Mouse (Mus musculus) kidney, embryonic 16.5 days (tissue): ENCODE data around the gene Vstm2l. TPM values are rescaled to one million over a fixed set of nuclear protein-coding genes. Genes with fewer than 3 reads are reported as not detected.

Experiments
- ATAC-seq: fragments of 200-750 bp; cut with Nextera tagmentation; 2 replicates; pipeline ENCODE4 v1.8.0; 2017; ENCODE audit warnings: moderate TSS enrichment; ENCODE audit not compliant: low FRiP score, low TSS enrichment
- H3K27ac ChIP-seq: fragments of 300-500 bp; sonication (generic); 2 replicates; pipeline ENCODE4 v1.5.1; 2014; ENCODE audit warnings: low read length
- H3K27me3 ChIP-seq: fragments of 300-500 bp; sonication (generic); 2 replicates; pipeline ENCODE4 v1.6.1; 2014; ENCODE audit warnings: low read length, control low read depth, mixed read lengths; ENCODE audit not compliant: insufficient read depth
- H3K36me3 ChIP-seq: fragments of 300-500 bp; sonication (generic); 2 replicates; pipeline ENCODE4 v1.6.1; 2014; ENCODE audit warnings: low read length, control low read depth, mixed read lengths; ENCODE audit not compliant: insufficient read depth
- H3K4me1 ChIP-seq: fragments of 300-500 bp; sonication (generic); 2 replicates; pipeline ENCODE4 v1.6.1; 2014; ENCODE audit warnings: low read length, control low read depth, mixed read lengths; ENCODE audit not compliant: insufficient read depth
- H3K4me2 ChIP-seq: fragments of 300-500 bp; sonication (generic); replicated peaks from 2 replicates; pipeline ENCODE4 v1.6.1; 2014; ENCODE audit warnings: low read depth, low read length
- H3K4me3 ChIP-seq: fragments of 300-500 bp; sonication (generic); 2 replicates; pipeline ENCODE4 v1.5.1; 2014; ENCODE audit warnings: mild to moderate bottlenecking, low read length
- H3K9ac ChIP-seq: fragments of 300-500 bp; sonication (generic); replicated peaks from 2 replicates; pipeline ENCODE4 v1.6.1; 2014; ENCODE audit warnings: low read length
- H3K9me3 ChIP-seq: fragments of 300-500 bp; sonication (generic); 2 replicates; pipeline ENCODE4 v1.6.1; 2016; ENCODE audit warnings: low read length, control low read depth
- WGBS: fragments of 180-500 bp; shearing (Covaris S2); extraction: QIAGEN DNeasy Blood & Tissue Kit; methylation state at CpG from one replicate; pipeline ENCODE4 v1.1.7; 2014; 5-methylcytosine and 5-hydroxymethylcytosine counted together
- polyA plus RNA-seq: library from polyadenylated mRNA; unstranded; fragments of >200 nt; fragmentation: Nextera tagmentation; extraction: Ambion mirVana; gene quantifications from 2 replicates; pipeline ENCODE4 v1.2.1, GENCODE M21; 2015

Gene Vstm2l
- 0.21 and 0.22 TPM in 2 replicates for polyA plus RNA-seq

DNA sequence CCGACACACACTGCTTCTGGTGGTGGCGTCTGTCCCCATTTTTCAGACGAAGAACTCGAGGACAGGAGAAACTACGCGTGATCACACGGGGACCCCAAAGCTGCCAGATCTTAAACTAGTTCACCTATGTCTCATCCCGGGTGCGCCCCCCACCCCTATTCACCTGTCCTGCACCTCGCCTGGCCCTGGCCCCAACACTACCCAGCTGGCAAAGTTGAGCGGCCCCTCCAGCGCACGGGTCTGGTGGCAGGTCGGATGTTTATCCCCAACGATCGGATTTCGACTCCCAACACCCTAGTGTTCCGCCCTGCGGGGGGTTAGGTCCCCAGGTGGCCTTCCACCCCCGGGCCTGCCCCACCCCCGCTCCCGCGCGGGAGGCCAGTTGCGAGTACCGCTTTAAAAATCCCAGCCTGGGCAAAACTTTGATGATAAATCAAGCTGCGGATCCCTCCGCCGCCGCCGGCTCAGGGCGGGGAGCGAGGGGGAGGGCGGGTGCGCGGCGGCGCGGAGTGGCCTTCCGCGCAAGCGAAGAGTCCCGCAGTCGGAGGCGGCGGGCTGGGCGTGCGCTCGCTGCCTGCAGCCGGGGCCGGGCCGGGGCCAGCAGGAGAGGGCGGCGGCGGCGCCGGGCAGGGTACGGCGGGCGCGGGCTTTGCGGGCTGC lies at the start of gene Vstm2l:
Vstm2l (plus strand) TSS at position 549 of the 660 bp plus-strand sequence.
- Histone ChIP-seq H3K36me3 (no peaks in the 10 kb centered on the region), H3K4me1 (peaks cover 7% of the 10 kb centered on the region; the same call in 1 of the 2 replicates), H3K4me3 (peak within 1 kb of the TSS; percentile 42), H3K27me3 (peaks cover 44% of the 10 kb centered on the region), H3K9ac (no peak within 1 kb of the TSS), H3K27ac (no peak within 1 kb of the TSS), H3K4me2 (peak within 1 kb of the TSS; percentile 65), H3K9me3 (no peaks in the 10 kb centered on the region)
- no peak for ATAC-seq
- 3% methylated on average over 54 of the region's 62 CpGs for WGBS

DNA sequence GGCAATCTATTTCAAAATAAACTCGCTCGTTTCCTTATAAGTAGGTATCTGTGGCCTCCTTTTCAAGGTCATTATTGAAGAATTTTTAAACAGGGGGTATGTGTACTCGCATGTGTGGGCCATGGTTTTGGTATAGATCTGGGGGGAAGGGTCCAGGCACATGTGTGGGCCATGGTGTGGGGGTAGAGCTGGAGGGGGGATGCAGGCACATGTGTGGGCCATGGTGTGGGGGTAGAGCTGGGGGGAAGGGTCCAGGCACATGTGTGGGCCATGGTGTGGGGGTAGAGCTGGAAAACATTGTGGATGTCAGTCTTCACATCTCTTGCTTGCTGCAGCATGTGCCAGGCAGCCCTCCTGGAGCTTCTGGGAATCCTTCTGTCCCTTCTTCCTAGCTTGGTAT lies 47.3 kb upstream of the Vstm2l start:
- Histone ChIP-seq H3K4me2 (no peak overlapping the region), H3K9me3 (no peaks in the 10 kb centered on the region), H3K36me3 (no peaks in the 10 kb centered on the region), H3K9ac (no peak overlapping the region), H3K27ac (no peak overlapping the region), H3K4me1 (peaks cover 5% of the 10 kb centered on the region; the same call in 1 of the 2 replicates), H3K27me3 (no peaks in the 10 kb centered on the region), H3K4me3 (no peak overlapping the region)
- ATAC-seq = peak; percentile 69; the same call in 1 of the 2 replicates
- 91% methylated on average over 3 of the region's 3 CpGs for WGBS

DNA sequence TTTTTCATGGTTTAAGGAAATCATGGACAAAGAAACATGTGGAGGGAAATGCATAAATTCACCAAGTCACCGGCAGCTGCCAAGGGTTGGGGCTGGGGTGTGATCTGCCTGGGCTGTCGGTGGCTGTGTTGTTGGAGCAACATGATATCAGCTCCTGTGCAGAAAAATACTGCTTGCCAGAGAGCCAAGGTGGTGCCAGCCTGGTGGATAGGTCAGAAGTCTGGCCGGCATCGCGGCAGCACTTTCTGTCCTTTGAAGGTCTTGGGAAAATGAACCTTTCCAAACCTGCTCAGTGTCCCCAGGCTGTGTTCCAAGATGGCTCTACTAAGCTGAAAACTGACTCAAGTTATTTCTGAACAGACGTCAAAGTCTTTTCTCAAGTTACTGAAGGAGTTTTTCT lies 44.2 kb upstream of the Vstm2l start:
- no peak for ATAC-seq
- no peak overlapping the region for H3K9ac ChIP-seq
- no peaks in the 10 kb centered on the region for H3K27me3 ChIP-seq
- no peak overlapping the region for H3K27ac ChIP-seq
- H3K4me3 ChIP-seq = no peak overlapping the region
- 47% methylated on average over 6 of the region's 6 CpGs for WGBS
- peaks cover 5% of the 10 kb centered on the region; the same call in 1 of the 2 replicates for H3K4me1 ChIP-seq
- H3K9me3 ChIP-seq = no peaks in the 10 kb centered on the region
- H3K36me3 ChIP-seq = no peaks in the 10 kb centered on the region; the same call in 1 of the 2 replicates
- no peak overlapping the region for H3K4me2 ChIP-seq

DNA sequence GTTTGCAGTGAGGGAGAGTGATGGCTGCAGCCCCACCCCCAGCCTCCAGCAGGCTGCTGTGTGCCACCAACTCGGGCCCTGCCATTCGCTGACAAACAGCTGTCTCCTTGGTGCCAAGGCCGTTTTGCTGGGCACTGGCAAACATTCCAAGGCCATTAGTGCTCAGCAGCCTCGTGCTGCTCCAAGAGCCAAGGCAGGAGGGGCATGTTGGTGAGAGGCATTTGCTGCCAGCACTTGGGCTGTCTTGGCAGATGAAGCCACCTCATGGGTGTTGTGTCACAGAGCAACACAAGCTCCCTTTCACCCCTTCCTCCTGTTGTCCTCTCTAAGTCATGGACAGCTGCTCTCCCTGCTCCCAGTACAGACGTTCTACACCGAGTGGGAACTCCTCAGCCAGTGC lies 41.2 kb upstream of the Vstm2l start:
- H3K27ac ChIP-seq = no peak overlapping the region
- 76% methylated on average over 6 of the region's 6 CpGs for WGBS
- ATAC-seq = no peak
- no peaks in the 10 kb centered on the region for H3K27me3 ChIP-seq
- no peak overlapping the region for H3K4me2 ChIP-seq
- H3K9me3 ChIP-seq = no peaks in the 10 kb centered on the region
- H3K9ac ChIP-seq = no peak overlapping the region
- peaks cover 5% of the 10 kb centered on the region; the same call in 1 of the 2 replicates for H3K4me1 ChIP-seq
- no peak overlapping the region for H3K4me3 ChIP-seq
- H3K36me3 ChIP-seq = peaks cover 5% of the 10 kb centered on the region; the same call in 1 of the 2 replicates

DNA sequence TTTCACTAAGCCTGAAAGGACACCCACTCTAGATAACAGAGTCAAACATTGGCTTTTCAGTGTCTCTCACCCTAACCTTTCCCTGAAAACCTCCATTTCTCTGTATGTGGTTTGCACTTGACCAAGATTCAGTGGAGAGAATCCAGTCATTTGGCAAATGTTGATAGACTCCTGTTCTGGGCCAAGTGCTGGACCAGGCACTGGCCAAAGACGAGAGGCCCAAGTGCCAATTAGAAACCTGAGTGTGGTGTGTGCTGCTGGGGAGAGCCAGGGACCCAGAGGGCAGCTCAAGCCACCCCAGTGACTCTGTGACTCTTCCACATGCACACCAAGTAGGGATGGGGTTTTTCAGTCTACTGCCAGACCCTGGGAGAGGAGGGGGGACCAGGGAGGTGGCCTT lies 40.8 kb upstream of the Vstm2l start:
- ATAC-seq = no peak
- 71% methylated on average over 1 of the region's 1 CpGs for WGBS
- Histone ChIP-seq H3K9me3 (no peaks in the 10 kb centered on the region), H3K4me3 (no peak overlapping the region), H3K27me3 (no peaks in the 10 kb centered on the region), H3K4me1 (peaks cover 5% of the 10 kb centered on the region; the same call in 1 of the 2 replicates), H3K36me3 (peaks cover 5% of the 10 kb centered on the region; the same call in 1 of the 2 replicates), H3K4me2 (no peak overlapping the region), H3K27ac (no peak overlapping the region), H3K9ac (no peak overlapping the region)

DNA sequence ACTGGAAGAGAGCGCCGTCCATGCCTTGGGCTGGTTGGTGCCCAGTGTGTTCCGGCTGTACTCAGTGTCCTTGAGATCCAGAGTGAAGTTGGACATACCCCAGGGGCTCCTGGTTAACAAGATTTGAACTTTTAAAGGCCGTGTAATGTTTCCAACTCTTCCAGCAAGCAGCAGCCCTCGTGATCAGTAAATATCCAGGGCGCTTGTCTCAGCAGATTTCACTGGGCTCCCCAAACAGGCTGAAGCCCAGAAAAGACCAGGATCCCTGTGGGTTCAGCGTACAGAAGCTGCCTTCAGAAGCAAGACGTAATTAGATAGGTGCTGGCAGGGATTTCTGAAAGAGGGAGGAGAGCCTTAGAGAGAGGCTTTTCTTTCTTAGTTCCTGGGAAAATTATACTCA lies 39.3 kb upstream of the Vstm2l start:
- H3K9me3 ChIP-seq = no peaks in the 10 kb centered on the region

DNA sequence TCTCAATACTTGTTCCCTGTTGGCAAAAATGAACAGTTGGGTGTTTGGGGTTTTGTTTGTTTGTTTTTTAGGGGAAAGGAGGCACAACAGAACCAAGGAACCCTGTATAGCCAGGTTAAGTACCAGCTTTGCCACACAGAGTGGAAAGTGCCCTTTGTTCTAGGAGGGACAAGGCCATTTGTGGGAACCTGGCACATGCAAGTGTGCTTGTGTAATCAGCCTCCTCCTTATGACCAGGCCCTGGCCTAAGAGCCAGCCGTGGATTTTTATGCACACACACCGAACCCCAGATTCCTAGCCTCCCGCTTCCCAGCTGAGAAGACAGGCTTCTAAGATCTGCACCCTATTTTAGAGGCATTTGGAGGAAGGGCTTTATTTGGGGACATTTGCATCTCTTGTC lies 37.1 kb upstream of the Vstm2l start:
- H3K9ac ChIP-seq = no peak overlapping the region
- H3K4me1 ChIP-seq = no peaks in the 10 kb centered on the region; the same call in 1 of the 2 replicates
- no peak overlapping the region for H3K27ac ChIP-seq
- ATAC-seq = no peak
- H3K4me3 ChIP-seq = no peak overlapping the region
- 94% methylated on average over 3 of the region's 3 CpGs for WGBS
- H3K27me3 ChIP-seq = no peaks in the 10 kb centered on the region
- H3K4me2 ChIP-seq = no peak overlapping the region
- no peaks in the 10 kb centered on the region for H3K9me3 ChIP-seq
- peaks cover 5% of the 10 kb centered on the region; the same call in 1 of the 2 replicates for H3K36me3 ChIP-seq

More for the DNA sequence above, 39.3 kb upstream of the Vstm2l start:
- no peak overlapping the region for H3K9ac ChIP-seq
- no peak for ATAC-seq
- H3K27me3 ChIP-seq = no peaks in the 10 kb centered on the region
- peaks cover 3% of the 10 kb centered on the region; the same call in 1 of the 2 replicates for H3K4me1 ChIP-seq
- H3K4me3 ChIP-seq = no peak overlapping the region
- 71% methylated on average over 8 of the region's 8 CpGs for WGBS
- no peak overlapping the region for H3K4me2 ChIP-seq
- H3K27ac ChIP-seq = no peak overlapping the region
- peaks cover 5% of the 10 kb centered on the region; the same call in 1 of the 2 replicates for H3K36me3 ChIP-seq

DNA sequence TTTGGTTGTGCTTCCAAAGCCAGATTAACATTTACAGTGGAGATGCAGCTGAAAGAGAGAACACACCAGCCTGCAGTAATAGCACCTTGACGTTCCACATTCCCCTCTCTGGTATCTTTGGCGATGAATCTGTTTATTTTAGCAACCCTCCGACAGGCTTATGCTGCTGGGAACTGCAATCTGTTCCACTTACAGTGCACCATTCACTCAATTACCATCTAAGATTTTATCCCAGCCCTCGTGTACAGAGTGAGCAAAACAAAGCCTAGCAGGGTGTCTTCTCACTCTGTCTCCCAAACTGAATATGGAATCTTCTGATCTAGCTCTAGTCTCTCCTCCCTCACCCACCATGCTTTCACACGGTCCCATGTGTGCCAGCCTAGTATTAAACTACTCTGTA lies 36.5 kb upstream of the Vstm2l start:
- WGBS = 63% methylated on average over 5 of the region's 5 CpGs
- no peak overlapping the region for H3K4me2 ChIP-seq
- no peaks in the 10 kb centered on the region for H3K27me3 ChIP-seq
- ATAC-seq = no peak
- H3K9me3 ChIP-seq = no peaks in the 10 kb centered on the region
- H3K4me3 ChIP-seq = no peak overlapping the region
- no peaks in the 10 kb centered on the region; the same call in 1 of the 2 replicates for H3K4me1 ChIP-seq
- H3K9ac ChIP-seq = no peak overlapping the region
- no peak overlapping the region for H3K27ac ChIP-seq
- H3K36me3 ChIP-seq = 0 out of 2 replicates have a peak, but pooled peaks cover 5% of the 10 kb centered on the region

DNA sequence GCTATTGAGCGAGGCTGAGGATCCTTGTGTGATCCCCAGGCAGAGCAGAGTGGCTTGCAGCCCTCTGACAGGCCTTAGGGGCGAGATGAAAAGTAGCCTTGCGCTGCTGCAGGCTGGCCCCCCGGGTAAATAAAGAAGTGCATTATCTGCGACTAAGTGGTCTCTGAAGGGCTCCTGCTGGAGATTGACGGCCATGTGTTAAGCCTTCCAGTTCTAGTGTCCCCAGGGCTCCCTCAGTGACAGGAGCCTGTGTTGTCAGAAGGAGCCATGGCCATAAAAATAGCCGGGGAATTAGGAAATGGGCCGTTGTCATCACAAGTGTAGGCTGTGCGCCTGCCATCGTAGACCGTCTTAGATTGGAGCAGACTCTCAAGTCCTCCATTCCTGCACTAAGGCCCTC lies 32.5 kb upstream of the Vstm2l start:
- WGBS = 40% methylated on average over 11 of the region's 11 CpGs
- ATAC-seq = no peak

More for the DNA sequence above, 32.5 kb upstream of the Vstm2l start:
- Histone ChIP-seq H3K4me3 (no peak overlapping the region), H3K4me2 (no peak overlapping the region), H3K27me3 (no peaks in the 10 kb centered on the region), H3K9ac (no peak overlapping the region), H3K36me3 (peaks cover 5% of the 10 kb centered on the region), H3K4me1 (peaks cover under 1% of the 10 kb centered on the region; the same call in 1 of the 2 replicates), H3K9me3 (no peaks in the 10 kb centered on the region), H3K27ac (no peak overlapping the region)
